Mouse (Mus musculus) ovary, postnatal 10 days (tissue): ENCODE results near the gene Rgmb.
A peak's percentile ranks its signal among the peaks of the same experiment; 100 is the strongest.

Source experiments
- DNase-seq: peaks from one replicate; pipeline ENCODE4 v3.0.0; 2022; ENCODE audit warnings: low spot score

Rgmb gene

DNA sequence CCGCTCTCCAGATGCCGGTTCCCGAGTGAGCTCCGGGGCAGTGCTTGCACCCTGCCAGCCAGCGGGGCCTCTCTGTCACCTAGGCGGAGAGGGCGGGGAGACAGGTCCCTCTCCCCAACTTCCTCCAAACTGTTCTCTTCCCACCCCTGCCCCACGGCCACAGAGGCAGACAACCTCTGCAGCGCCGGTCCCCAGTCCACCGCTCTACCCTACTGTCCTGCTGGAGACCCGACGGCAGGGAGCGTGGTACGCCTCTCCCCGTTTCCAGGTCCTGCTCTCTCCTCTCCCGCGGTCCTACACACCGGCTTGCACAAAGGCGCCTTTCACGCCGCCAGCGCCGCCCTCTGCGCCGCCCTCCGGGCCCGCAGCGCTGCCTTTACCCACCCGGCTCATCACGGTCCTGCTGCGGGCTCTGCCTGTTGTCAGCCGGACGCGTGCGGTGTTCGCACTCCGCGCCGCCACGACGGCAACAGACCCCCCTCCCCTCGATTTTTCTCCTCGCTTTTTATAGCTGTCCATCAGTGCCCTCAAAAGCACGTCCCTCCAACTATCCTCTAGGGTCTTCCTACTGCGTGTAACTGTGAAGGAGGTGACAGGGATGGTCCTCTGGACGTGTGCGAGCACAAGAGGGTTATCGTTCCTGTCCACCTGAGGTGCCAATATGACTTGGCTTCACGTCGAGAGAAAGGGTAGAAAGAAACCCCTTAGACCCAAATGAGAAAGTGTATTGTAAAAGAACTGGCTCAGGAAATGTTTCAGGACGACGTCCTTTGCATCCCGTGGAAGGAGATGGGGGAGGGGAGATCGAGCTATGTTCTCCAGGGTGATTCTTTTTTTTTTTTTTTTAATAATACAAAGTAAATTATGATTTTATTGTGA, at the start of gene Rgmb:
Gene Rgmb (minus strand): TSS at position 274 of the 879 bp plus-strand sequence.
- no peak for DNase-seq

DNA sequence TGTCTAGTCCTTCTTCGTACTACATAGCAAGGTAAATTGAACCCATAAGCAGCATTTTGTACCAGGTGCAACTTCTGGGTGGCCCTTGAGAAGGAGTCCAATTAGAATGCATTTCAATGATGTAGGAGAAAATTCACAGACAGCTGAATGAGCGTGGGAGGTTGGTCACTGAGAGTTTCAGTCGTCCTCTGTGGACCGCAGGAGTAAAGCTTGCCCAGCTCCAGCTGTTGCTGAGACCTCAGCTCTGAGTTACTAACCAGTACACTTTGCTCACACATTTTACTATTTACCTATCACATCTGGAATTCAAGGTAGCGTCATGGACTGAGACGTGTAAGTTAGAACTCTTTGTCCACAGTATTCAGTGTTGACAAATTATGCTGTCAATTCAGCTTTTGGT, 43.9 kb upstream of the Rgmb start:
- no peak for DNase-seq

DNA sequence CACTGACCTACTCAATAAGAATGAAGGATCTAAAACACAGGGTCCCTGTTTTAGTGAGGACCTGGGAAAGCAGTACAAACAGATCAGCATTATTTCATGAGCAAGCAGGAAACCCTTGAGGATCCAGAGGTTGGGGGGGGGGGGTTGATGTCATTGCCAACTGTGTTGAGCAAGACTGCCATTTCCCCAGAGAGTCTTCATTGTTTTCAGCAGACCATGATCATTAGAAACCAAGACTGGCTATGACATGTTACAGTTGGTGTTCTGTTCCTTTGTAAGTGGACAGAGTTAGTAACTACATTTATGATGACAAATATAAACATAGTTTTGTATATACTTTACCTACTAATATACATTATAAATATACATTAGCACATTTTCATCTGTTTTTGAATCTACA, 41.3 kb upstream of the Rgmb start:
- no peak for DNase-seq

DNA sequence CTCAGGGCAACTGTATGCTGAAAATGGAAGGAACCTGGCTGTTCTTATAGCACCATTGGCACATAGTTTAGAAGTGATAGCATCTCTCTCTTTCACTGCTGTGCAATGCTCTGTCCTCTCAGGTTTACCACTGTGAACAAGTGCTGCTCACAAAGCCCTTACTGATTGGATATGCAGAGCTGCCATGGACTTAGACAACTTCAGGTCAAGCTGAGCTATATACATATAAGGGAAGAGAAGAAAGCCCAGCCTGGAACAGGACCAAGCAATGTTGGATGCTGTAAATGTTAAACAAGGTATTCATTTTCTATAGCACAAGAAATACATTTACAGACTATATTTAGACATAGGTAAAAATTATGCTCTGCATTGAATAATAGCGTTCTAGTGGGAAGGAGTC, 34.4 kb upstream of the Rgmb start:
- DNase-seq, result no peak

DNA sequence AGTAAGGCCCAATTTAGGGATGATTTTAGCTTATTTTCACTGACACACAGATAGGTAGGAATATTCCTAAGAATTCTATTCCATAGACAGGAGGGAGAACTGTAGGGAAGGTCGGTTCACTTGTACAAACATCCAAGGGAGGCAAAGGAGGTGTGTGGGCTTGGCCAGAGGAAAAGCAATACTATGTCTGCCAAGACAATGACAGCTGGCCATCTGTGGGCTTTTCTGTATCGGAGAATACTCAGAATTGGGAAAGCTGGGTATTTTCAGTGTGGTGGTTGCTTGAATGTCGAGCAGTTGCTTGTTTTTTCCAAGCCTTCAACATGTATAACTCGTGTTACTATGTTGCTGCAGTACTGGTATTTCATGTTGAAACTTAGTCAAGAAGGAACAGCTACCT, 31.5 kb upstream of the Rgmb start:
- DNase-seq, result no peak

DNA sequence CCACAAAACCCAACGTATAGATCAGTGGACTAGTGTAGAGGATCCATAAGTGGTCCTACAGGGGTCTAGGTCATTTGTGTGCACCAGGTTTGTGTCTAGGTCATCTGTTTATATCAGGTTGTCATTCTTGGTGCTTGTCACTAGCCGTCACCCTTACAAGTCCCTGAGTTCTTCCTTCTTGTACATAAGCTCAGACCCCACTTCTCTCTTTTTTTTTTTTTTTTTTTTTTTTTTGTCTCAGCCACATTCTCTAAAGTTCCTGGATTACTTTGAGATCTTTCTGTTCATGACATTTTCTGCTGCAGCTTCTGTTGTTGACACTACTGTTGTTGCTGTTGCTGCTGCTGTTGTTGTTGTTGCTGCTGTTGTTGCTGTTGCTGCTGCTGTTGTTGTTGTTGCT, 22.3 kb upstream of the Rgmb start:
- no peak for DNase-seq

DNA sequence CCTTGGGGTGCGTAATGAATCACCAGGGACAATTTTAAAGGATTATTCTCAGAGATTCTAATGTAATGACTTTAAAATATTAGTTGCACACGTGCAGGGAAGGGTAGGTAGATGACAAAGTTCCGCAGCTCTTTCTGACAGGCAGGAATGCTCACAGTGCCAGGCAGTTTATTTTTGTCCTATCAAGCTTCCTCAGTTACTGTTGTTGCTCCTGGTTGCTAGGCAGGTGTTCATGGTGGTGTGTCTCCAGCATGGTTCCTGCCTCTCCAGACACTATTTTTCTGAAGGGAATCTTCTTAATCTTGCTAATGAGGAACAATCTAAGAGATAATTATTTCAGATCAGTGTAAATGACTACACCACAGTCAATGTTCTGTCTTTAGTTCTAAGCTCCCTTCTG, 19.7 kb upstream of the Rgmb start:
- DNase-seq, result no peak

DNA sequence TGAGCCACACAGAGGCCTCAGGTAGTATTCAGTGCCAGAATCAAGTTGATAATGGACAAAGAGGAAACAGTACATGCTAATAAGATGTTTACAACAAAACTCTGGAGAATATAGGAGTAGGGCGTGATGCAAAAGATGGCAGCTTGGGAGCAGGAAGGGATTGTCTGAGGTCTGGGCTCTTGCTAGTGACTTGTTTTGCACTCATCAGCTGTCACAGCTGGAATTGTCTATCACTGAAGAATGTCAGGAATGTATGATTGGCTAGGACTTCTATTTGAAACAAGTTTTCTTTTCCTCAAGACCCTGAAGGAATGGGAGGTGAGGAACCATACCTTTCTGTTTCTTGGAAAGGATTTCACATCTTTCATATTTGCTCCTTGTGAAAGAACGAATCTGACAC, 10.6 kb upstream of the Rgmb start:
- no peak for DNase-seq

DNA sequence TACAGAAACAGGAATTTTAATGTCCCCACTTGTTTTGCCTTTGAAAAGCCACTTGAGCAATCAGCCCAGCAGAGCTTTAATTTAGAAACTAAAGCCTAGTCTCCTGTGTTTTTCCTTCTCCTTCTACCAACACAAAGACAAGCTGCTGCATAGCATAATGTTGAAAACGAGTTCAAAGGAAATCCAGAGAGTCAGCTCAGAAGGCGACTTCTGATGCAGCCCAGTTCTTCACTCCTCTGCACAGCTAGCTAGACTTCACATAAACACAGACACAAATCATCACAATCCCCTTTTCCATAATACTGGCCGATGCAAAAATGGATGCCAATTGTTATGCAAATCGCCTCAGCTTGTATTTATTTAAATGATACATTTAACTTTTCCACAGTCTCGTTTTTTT, 1.6 kb upstream of the Rgmb start:
- DNase-seq, result no peak

DNA sequence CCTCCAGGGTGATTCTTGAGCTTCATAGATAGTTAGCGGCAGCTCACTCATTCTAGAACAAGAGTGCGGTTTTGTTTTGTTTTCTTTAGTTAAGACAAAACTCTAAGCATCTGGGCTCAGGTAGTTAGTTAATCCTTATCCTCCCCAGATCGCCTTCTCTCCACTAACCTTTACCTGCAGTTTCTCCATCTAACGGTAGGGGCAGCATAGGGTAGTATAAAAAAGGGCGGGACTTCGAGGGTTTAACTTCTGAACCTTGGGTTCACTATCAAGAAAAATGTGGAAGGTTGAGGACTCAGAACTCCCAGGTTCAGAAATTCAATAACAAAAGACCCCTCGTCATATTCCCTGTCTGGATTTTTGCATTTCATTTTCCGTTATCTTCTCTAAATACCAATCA, 971 bp upstream of the Rgmb start:
- no peak for DNase-seq

DNA sequence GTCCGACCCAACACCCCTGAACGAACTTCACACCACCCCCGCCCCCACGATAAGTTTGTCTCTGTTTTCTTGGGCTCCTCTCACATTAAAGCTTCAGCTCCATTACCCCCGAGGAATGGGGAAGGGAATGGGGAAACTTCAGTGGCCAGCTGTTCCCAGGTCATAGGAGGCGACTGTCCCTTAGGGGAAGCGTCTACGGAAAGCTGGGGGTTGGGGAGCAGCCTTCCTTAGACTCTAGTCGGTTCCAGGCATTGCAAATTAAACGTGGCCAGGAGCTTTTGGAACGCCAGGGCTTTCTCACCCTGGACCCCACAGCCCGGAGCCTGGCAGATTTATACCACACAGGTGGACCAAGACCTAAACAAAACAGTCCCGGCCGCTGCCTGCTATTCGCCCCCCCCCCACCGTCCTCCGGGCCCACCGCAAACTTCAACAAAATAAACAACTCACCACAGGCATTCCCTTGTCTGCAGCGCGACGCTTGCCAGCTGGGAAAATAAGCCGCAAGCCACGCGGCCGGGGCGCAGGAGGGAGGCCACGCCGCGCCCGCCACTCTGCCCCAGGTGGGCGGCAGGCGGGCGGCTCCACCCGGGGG, 571 bp downstream of the Rgmb start:
- no peak for DNase-seq

DNA sequence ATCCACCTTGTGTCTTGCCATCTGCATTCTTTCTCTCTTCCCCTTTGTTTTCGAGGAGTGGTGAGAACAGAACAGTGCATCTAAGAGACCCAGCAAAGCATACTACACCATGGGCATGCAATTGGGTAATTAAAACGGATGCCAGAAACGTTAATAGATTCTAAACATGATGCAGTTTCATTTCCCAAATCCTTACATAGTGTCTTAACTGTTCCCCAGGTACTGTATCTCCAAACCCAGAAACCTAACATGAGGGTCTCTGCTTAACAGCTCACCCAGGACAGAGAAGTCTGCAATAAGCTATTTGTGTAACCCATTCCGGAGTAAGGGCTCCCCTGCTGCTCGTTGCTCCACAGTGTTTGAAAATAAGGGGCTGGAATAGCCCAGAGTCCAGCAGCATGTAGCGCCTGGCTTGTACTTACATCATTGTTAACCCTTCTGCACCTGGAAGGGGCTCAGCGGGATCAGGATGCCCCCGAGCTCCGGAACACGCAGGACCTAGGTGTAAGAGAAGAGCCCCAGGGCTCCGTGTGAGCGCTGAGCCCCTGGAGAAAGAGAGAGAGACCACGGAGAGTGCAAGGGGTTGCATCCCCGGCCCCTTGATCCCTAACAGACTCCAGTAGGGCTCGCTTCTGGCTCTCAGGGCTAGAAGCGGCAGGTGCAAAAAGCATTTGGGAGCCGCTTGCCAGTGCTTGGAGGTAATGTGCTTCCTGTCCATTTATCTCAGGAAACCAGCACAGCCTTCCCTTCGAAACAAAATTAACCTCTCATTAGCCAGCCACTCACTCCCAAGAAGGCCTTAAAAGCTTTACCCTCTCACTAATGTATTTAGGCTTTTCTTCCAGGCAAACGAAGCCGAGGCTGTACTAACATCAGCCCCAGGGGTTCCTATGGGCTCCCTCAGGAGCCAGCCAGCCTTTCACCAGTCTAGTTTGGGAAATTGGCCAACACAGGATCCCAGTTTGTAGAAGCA, 1.4 kb downstream of the Rgmb start:
- no peak for DNase-seq

DNA sequence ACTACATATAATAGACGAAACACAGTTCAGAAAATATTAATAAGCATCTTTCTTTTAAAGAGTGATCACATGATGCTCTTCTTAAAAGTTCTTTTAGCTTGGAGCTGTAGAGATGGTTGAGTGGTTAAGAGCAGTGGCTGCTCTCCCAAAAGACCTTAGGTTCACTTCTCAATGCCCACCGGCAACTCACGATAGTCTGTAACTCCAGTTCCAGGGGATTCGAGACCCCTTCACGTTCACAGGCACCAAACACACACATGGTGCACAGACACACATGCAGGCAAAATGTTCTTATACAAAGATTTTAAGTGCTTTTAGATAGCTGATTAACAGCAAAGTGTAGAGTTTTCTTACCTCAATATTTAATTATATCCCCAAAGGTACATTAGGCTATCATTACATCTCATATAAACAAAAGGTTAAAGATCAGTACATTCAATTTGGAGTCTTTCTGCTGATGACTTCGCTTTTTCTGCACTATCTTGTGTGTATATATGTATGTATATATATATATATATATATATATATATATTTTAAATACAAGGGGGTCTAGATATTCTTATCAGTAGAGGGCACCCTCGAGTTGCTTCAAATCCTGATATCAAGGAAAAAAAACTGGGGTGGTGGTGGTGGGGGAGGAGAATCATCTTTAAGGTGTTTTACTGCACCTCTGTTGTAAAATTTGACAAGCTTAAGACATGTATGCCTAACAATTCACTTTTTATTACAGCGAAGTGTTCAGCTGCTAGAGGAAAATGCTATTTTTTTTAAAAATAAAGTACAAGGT, 2.5 kb downstream of the Rgmb start:
- DNase-seq, result no peak

DNA sequence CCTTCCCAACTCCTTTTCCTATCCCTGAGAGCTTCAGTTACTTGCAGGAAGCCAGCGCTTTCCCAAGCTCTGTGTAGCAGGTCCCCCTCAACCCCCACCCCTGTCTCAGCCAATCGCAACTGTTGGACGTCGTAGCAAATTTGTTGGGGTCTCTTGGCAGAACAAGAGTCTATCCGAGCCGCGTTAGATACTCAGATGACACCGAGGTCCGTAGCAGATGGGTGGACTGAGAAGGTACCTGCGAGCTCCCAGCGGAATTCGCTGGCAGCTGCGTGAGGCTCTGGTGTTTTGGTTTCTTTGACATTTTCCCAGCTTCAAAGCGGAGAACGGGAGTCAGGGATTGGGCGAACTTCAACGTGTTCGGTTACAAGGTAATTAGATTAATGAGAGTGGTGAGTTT, 3.9 kb downstream of the Rgmb start:
- DNase-seq, result no peak

DNA sequence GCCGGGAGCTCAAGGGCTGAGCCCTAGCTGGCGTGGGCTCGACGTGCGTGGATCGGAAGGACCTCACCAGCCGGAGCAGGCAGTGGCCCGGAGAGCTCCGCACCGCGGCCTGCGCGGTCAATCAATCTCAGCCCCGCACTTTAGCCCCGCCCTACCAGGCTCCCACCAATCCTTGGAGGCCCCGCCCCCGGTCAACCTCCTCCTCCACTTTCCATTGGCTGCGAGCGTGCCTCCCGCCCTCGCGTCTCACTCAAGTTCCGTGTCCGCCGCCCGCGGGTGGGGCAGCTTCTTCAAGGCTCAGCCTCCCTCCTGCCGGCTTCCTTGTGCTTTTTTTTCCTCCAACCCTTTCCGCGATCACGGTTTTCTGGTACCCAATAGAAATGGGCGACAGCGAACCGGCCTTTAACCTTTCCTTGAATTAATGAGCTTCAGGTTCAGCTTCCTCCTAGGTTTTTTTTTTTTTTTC, 4.4 kb downstream of the Rgmb start:
- DNase-seq, result peak; percentile 98

DNA sequence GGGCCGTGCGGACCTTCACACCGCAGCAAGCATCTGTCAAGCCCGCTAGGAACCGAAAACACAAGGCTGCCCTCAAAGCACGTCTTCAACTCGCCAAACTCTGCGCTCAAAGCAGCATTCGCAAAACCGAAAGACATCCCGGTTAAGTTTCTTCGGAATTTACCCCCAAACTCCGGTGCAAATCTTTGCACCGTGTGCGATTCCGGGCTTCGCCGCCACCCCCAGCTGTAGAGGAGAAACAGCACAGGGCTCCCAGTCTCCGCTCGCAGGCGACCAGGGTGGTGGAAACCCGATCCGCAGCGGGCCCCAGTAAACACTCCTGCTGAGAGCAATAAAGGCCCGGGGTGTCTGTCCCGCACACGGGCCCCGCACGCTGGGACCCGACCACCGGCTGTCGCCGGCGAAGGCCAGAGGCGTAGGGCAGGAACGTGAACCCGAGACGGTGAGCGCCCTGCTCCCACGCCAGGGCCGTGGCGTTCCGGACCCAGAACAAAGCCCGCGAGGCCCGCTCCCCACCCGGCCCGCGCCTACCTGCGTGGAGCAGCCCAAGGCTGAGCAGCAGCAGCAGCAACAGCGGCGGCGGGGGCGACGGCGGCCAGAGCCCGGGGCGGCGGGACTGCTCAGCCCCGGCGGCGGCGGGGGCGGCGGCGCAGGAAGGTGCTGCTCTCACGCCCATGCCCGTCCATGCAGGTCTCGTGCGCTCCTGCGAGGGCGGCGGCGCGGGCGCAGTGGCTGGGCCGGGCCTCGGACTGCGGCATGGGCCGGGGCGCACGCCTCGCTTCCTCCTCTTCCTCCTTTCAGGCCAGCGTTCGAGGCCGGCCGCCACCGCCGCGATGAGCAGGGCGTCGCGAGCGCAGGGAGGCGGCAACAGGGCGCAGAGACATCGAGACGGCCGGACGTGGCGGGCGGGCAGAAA, 5.1 kb downstream of the Rgmb start:
- no peak for DNase-seq

DNA sequence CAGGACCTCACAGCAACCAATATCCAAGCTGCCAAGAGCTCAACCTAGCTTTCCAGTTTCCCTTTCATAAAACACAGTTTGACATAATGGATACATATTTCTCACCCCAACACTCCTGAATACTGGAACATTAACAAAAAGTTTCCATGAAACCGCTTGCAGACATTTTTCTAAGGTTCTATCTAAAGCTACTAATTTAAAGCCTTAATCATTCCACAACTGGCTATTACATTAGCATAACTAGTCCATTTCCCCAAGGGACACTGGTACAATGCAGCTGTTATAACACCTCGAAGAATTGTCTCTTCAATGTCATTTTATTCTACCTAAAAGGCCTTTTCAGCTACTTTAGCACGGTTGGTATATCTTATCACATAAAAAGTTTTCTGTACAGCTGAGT, 6.0 kb downstream of the Rgmb start:
- DNase-seq, result no peak

DNA sequence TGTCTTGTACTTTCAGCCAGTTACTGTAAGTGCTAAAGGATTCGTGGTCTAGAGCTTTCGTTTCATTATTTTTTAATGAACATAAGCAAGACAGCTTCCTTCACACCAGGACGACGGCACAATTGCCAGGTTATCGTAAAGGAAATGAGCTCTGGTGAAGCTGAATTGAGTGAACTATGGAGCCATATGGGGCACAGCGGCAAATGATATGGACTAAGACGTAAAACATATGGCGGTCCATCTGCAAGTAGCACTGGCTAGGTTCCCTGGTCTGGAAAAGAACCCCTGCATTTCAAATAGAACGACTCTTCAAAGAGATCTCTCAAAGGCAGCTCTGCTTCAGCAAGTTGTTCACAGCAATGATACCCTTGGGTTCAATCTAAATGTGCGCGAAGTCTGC, 6.5 kb downstream of the Rgmb start:
- no peak for DNase-seq

DNA sequence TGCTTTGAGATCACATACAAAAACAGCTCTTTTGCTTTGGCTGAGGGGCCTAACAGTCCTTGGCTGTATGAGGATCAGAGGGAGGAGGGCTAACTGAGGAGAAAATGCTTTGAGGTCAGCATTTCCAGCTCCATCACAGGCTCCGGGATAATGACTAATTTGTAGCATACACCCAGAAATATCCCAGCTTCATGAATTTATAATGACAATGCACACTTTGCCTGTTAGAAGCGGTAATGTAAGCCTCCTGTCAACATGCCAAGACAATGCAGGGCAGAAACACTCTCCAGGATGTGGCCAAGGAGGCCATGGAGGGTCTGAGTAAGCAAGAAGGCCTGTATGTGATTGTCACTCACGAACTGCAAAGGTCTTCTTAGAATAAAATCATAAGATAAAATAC, 7.0 kb downstream of the Rgmb start:
- no peak for DNase-seq

DNA sequence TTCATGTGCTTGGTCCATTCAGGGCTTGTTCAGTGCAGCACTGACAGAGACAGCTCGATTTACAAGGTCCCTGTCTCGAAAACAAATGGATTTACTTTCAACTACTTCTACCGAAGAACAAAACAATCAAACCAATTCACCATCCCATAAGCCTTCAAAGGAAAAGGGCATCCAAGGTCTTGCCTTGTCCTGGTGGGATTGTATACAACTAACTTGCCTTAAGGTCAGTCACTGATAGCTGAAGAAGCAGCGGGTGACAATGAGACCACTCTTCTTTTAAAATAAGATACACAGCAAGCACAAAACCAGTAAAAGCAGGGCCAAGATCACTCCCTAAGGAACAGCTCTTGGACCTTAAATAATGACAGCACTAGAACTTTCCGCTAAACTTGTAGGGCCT, 7.6 kb downstream of the Rgmb start:
- no peak for DNase-seq

DNA sequence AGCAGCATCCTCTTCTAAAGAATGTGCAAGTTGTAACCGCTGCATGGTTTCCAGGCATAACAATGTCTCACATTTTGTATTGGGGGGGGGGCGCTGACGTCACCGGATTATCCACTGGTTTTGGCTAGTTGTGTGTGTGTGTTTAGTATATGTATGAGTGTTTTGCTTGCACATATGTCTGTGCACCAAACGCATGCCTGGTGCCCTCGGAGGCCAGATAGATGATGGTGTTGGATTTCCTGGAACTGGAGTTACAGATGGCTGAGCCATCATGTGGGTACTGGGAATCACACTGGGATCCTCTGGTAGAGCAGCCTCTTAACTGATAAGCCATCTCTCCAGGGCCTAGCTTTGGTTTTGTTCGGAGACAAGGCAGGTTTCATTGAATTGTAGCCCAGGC, 8.5 kb downstream of the Rgmb start:
- DNase-seq, result no peak
